Mouse (Mus musculus) liver, embryonic 14.5 days (tissue): ENCODE measurements around the gene Kdm1a.

ENCODE experiments used
- CTCF ChIP-seq: IDR thresholded peaks from 2 replicates; pipeline ENCODE4 v1.5.1; 2016; ENCODE audit warnings: antibody characterized with exemption, low read depth, control low read depth
- EP300 ChIP-seq: IDR thresholded peaks from 2 replicates; pipeline ENCODE4 v1.6.1; 2016; ENCODE audit warnings: antibody characterized with exemption, low read depth

- no peak for TF ChIP-seq CTCF
- no peak for TF ChIP-seq EP300
These were observed 19.4 kb upstream of the Kdm1a start for GRCm38 (mm10) chr4:136621956-136622355.
